Mouse (Mus musculus) cerebellum, adult 8-10 months (tissue): ENCODE measurements around the gene Tmem8.
"Not testable (repeated sequence)": the region's sequence is repeated elsewhere in the genome, so short reads cannot be mapped to it uniquely, and the experiment has no call there.

ENCODE experiments used
- DNase-seq: peaks from one replicate; pipeline ENCODE4 v3.0.0; 2022

Tmem8 gene

GRCm38 (mm10) chr17:26112751-26113150 lies 348 bp upstream of the Tmem8 start:
- no peak for DNase-seq

GRCm38 (mm10) chr17:26114061-26114460 lies 962 bp downstream of the Tmem8 start:
- no peak for DNase-seq

DNA sequence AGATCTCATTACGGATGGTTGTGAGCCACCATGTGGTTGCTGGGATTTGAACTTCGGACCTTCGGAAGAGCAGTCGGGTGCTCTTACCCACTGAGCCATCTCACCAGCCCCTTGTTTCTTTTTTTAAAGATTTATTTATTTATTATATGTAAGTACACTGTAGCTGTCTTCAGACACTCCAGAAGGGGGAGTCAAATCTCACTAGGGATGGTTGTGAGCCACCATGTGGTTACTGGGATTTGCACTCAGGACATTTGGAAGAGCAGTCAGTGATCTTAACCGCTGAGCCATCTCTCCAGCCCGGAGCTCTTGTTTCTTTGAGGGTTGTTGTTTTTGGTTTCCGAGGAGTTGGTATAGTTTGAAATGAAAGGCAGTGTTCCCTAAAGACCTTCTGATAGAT lies 1.4 kb downstream of the Tmem8 start:
- not testable (repeated sequence) for DNase-seq

DNA sequence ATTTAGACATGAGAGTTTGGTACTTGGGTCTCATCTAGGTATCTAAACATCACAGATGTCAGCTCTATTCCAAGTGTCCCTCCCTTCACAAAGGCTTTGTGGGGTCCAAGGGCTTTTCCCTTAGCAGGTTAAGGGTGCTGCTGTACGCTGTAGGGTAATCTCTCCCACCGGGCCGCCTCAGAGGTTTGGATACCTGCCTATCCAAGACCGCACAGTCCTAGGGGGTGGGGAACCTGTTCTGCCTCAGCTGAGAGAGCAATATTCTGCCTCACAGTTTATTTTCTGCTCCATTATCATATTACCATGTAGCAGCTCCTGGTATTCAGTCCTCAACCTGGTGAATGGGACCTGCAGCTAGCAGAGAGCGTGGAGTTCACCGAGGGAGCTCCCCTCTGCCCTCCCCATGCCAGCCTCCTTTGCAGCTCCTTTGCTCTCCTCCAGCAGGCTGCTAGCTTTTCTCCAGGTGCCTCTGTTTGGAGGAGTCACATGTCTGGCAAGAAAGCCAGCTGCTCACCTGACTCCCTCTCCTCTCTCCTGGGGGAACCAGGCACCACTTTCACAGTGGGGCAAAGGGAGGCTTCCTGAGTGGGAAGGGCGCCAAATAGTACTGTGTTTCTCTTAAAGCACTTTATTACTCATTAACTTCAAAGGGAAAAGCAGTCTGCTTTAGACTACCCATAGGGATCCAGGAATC lies 2.3 kb downstream of the Tmem8 start:
- DNase-seq: no peak

GRCm38 (mm10) chr17:26115956-26116487 lies 2.9 kb downstream of the Tmem8 start:
- no peak for DNase-seq

DNA sequence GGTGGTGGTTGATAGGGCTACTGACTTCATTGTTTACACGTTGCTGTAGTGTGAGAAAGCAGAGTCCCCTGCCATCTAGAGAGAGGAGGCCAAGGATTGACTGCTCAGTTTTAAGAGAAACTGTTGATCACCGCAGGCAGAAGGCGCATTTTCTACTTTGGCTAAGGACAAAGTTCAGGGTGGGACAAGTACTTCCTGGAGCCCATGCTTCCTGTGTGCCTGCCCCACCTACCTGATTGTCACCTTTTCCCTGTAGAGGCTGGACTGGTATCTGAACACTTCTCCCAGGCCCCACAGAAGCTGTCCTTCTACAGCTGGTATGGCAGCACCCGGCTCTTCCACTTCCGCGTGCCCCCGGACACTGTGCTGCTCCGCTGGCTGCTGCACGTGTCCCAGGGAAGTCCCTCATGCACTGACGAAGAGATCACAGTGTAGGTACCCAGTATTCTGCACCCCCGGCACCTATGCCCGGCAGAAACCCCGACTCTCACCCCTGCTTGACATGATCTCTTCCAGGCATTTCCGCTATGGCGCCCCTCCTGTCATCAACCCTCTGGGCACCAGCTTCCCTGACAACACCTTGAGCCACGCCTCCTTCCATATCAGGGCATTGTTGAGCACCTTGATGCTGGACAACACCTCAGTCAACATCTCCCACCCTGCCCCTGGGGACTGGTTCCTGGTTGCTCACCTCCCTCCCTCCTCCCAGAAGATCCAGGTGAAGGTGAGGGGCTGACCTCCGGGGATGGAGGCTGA lies 3.6 kb downstream of the Tmem8 start:
- DNase-seq: no peak

DNA sequence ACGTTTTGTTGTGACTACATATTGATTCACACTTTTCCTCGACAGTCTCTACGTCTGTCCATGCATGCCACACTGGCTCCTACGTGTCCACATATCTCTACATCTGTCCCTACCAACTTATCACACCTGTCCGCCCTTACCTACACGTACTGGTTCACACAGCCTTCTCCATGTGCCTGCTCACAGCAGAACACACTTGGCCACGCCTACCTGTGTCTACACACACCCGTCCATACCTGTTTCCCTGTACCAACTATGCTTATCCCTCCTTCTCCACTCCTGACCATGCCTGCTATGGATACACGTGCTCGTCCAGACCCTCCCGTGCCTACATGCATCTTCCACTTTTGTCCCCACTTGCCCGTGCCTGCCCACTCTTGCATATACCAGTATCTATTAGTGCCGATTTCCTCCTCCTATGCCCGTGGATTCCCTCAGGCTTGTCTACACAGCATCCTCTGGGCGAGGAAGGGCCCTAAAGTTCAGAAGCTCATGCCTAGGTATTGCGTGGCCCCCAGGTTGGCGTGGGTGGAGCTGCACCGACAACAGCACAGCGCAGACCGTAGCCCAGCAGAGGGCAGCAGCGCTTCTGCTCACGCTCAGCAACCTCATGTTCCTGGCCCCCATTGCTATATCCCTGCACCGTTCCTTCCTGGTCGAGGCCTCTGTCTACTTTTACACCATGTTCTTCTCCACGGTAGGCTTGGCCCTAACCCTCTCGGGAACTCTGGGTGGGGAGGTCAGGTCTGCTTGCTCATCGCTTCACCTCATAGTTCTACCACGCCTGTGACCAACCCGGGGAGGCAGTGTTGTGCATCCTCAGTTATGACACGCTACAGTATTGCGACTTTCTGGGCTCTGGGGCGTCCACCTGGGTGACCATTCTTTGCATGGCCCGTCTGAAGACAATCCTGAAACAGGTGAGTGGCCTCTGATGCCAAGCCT lies 6.9 kb downstream of the Tmem8 start:
- DNase-seq: peak; percentile 62

- DNase-seq: no peak
Observed at GRCm38 (mm10) chr17:26122431-26123140, 9.5 kb downstream of the Tmem8 start.

- peak; percentile 90 for DNase-seq
Observed at GRCm38 (mm10) chr17:26123267-26123684, 10.2 kb downstream of the Tmem8 start, which contains the start of gene Mrpl28. TSS of gene Mrpl28 (plus strand) at chr17:26123500.

- no peak for DNase-seq
Observed at GRCm38 (mm10) chr17:26124560-26124959, 11.5 kb downstream of the Tmem8 start.

DNA sequence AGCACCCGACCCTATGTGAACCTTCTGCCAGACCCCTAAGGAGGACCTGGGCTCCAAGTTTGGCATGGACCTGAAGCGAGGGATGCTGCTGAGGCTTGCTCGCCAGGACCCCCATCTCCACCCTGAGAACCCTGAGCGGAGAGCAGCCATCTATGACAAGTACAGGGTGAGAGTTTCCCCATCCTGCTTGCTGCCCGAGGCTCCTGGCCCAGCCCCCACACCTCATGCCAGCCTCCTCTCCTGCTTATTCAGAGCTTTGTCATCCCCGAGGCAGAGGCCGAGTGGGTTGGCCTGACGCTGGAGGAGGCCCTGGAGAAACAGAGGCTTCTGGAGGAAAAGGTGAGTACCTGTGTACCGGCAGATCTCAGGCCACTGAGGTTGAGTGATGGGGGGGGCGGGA lies 12.1 kb downstream of the Tmem8 start:
- no peak for DNase-seq

DNA sequence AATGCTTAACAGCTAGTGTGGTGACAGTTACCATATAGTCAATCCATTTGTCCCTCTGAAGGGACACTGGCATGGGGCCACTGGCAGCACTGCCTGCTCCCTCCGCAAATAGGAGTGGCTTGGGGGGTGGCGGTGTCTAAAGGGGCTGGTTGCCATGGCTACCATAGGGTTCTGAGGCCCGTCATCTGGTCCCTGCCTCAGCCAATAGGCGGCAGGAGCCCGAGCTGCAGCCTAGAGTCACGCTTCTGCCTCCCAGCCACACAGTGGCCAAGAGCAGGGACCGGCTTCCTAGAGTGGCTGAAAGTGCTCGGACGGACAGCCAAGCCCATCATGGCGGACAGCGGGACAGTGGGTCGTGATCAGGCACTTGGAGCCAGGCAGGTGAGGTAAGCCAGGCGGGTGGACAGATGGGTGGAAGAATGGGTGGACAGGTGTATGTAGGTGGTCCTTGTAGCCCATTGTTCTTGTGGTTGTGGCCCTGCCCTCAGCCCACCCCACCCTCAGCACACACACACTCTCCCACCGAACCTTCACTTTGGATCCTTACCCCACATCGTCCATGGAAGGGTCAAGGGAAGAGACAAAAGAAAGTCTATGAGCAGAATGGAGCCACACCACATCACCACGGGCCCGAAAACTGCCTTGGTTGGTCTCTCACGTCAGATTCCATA lies 18.1 kb downstream of the Tmem8 start:
- no peak for DNase-seq

DNA sequence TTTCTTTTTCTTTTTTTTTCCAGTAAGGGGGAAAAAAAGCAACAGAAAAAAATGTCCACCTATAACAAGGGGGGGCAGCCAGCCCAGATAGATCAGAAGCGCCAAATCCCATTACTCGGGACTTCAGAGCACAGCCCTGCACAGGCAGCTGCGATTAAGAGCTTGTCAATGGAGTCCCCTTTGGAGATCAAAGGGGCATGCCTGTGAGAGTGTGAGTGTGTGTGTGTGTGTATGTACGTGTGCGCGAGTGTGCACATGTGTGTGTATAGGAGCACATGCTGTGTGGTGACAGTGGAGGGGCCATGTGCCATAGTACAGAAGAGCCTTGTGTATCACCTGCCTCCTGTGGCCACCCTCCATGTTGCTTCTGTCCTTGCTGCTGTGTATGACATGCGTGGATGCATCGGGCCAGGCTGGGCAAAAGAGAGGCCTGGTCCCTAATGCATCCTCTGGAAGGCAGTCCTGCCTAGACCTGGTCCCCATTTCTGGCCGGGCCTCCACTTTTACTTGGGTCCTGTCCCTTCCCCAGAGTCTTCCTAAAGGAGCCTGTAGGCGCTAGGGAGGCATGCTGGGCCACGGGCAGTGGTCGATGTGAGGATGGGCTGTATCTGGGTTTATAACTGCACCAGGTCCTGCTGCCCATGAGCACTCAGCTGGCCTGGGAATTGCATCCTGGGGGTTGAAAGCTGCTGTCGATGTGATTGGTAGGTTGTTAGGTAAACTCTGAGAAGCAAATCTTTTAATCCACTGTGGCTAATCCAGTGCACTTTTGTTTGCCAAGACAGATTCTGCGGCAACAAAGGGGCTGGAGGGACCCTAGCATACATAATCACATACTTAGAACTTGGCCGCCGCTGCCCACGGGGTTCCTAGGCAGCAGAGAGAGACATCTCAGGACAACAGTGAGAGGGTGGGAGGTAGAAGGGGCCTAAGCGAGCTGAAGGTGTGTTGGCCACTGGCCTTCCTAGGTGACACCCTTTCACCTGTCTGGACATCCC lies 19.1 kb downstream of the Tmem8 start:
- DNase-seq: no peak

DNA sequence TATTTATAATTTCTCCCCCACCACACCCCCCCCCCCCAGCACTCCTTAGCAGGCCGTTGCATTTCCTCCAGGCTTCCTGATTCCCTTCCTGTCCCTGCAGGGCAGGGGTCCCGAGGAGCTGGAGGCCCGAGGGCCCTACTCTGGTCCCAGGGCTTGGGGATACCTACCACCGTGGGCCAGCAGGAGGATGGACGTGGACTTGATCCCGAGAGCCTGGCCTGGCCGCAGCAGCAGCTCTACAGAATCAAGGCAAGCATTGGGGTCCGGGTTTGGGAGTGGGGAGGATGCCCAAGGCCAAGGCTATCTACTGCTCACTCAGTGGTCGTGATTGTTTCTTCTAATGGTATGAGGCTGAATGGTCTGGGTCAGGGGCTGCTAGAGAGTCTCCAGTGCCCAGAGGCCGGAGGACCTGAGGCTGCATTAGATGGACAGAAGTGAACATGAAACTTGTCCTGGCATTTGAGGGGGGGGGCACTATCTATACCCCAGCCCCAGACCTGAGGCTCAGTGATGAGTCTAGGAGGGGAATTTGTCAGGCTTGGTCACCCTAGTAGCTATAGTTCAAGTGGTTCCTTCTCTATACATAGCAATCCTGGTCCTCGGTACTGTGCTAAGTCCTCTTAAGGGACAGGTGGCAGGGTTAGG lies 24.1 kb downstream of the Tmem8 start:
- no peak for DNase-seq

- no peak for DNase-seq
Observed at GRCm38 (mm10) chr17:26137751-26138130, 24.6 kb downstream of the Tmem8 start.

DNA sequence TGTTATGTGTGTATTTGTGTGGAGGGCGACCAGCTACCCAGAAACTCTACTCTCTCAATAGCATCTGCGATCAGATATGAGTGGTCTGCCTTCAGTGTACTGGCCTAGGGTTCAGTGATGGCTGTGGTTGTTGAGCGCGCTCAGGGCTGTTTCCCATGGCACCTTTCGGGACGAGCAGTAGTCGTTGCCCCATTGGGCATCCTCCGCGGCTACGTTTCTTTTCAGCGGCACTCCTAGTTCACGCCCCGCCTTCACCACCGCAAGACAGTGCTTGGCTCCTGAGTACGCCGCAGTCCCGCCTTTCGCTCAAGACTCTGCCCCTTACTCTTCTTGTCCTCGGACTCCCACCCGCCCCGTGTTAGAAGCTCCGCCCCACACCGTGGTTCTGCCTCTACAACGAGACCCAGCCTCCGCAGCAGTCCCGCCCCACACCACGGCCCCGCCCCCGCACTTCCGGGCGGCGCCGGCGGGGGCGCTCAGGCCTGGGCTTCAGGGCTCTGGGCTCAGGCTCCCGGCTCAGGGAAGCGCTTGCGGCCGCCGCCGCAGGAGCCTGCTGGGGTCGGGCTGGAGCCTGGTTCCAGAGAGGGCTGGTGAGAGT lies 25.2 kb downstream of the Tmem8 start, which contains the start of gene Axin1:
Gene Axin1 (plus strand): TSS at position 450 of the 598 bp plus-strand sequence.
- DNase-seq: peak; percentile 90

DNA sequence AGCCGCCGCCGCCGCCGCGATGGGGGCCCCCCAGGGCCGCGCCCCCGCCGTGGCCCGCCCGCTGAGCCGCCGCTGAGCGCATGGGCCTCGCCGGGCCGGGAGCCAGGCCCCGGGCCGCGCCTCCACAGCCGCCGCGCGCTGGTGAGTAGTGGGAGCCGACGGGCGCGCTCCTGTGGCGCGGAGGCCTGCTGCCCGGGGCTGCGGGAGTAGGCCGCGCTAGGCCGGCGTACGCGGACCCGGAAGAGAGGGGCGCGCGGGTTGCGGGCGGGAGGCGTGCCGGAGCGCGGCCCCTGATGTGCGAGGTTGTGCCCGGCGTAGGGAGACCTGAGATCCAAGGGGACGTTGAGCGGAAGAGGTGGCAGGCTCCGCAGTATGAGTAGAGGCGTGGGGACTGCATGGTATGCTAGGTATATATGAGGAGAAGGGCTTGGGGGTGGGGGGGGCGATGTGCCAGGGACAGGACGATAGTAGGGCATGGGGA lies 25.8 kb downstream of the Tmem8 start:
- DNase-seq: no peak

GRCm38 (mm10) chr17:26142796-26143195 lies 29.7 kb downstream of the Tmem8 start:
- no peak for DNase-seq

- no peak for DNase-seq
Observed at GRCm38 (mm10) chr17:26143386-26143785, 30.3 kb downstream of the Tmem8 start.
